Mouse (Mus musculus): ENCODE measurements around the gene Grm7. TPM values are rescaled to one million over a fixed set of nuclear protein-coding genes. Genes with fewer than 3 reads are reported as not detected.

Gene Grm7
- total RNA-seq, 4 experiments from 2014 or later, result 0.12 to 0.22 (median 0.16) TPM

- no peak for DNase-seq (ENCODE audit: low spot score)
Measured at GRCm38 (mm10) chr6:110868311-110868710, 222.9 kb downstream of the Grm7 start.

- DNase-seq (ENCODE audit: low spot score), result no peak
Measured at GRCm38 (mm10) chr6:110982013-110982412, 336.6 kb downstream of the Grm7 start.

DNA sequence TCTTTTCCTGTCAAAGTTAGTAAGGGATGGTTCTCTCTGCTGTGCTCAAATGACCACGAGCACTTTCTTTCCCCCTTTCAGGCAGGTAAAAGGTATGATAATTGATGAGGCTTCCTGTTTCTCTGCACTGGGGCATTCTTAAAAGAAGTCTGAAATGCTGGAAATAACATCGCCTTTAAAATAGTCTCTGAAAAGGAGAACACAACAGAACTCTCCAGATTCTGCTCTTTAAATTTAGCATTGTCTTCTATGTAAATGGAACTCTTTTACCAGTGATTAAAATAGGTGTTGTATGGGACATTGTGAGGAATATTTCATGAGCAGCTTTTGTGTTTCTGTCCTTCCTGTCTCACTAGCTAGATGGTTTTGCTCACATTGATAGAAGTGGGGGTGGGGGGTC lies 393.7 kb downstream of the Grm7 start:
- DNase-seq (ENCODE audit: low spot score), result no peak

DNA sequence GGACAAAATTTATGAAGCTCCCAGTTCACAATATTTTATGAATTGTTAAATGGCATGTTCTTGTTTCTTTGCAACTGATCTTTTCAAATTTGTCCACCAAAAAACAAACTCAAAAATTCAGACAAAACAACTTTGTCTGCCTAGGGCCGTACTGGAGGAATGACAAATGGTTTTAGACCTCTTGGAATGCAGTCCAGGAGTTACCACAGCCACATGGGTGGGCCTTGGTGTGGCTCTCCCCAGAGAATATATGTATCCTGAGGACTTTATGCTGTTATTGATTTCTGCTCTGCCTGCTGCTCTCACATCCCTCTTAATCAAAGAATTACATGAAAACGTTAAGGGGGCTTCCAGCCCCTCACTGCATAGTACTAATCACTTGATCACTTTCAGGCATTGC lies 400.5 kb downstream of the Grm7 start:
- DNase-seq (ENCODE audit: low spot score), result no peak

GRCm38 (mm10) chr6:111049247-111049646 lies 403.9 kb downstream of the Grm7 start:
- DNase-seq (ENCODE audit: low spot score), result no peak

DNA sequence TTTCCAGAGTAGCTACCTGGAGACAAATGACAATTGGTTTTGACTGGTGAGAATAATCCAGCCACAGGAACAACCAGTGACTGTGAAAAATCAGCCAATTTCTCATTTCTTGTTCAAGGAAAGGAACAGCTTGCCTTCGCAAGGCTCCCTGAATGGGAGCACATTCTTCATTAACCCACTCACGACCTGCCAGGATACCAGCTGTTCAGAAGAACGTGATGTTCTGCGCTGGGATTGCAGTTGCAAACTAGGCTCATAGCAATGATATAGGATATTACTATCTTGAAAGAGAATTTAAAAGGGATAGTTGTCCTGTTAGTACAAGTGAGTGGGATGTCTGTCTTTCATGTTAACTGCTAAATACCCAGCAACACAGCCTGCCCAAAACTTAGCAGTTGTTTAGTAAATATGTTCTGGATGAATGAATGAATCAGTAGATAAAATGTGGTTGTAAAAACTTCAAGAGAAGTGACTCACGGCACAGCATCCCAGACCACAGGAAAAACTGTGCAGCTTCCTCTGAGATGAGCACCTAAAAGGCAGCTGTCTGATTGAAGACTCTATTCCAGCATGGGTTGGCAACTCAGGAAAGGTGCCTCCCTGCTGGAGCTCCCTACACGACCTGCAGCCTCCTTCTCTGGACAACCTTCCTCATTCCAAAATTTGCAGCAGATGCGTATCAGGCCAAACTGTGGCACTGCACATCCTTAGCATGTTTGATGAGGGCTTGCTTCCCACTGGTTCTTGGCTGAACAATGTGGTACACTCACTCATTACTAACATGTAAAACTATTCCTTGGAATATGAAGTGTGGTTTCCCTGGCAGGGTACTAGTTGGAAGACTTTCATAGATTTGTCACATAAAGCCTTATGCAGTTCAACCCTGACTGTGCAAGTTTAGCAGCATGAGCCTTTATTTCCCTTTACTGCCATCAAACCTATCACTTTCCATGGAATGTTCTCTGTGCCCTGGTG lies 408.9 kb downstream of the Grm7 start:
- no peak for DNase-seq (ENCODE audit: low spot score)

DNA sequence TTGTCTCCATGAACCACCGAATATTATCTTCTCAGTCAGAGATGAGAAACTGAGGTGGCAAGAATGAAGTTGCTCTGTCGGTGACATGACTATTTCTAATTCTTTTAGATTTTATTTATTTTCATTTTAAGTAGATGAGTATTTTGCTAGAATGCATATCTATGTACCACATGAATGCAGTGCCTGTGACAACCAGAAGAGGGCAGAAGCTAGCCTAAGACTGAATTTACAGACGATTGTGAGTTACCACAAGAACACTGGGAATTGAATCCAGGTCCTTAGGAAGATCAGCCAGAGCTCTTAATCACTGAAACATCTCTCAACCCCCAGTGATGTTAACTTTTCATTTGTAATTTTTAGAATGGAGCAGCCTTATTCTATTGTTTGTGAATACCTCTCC lies 412.4 kb downstream of the Grm7 start:
- DNase-seq (ENCODE audit: low spot score), result no peak

DNA sequence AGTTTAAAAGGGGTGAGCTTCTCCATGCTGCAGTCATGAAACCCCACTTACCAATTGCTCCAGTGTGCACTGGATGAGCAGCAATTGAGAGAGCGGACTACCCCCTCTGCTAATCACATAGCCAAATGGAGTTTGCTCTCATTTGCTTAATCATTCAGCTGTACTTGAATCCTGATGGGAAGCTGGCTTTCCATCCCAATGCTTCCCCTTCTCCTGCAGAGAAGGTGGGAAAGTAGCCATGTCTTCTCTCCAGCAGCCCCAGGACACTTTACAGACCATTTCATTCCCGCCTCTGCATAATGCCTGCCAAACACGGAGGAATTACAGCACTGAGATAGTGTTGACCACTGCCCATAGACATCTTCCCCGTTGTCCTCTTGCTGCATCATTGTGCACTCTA lies 414.6 kb downstream of the Grm7 start:
- DNase-seq (ENCODE audit: low spot score), result no peak

DNA sequence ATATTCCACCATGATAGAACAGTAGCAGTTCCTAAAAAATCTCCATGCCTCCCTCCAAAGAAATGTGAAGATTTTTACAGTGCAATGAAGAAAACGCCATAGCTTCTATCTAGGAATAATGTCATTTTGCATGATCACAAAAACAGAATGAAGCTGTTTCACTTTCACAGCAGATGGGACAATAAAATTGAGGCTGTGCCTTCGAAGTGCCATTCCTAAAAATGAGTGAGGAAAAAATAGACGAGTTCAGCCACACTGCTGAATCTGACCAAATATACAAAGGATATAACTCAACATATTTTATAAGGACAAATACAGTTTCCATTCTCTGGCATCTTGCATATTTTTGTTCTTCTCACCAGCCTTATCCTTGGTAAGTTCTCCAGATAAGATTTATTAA lies 439.2 kb downstream of the Grm7 start:
- DNase-seq (ENCODE audit: low spot score), result no peak

- DNase-seq (ENCODE audit: low spot score), result no peak
Measured at GRCm38 (mm10) chr6:111094818-111095217, 449.4 kb downstream of the Grm7 start.

DNA sequence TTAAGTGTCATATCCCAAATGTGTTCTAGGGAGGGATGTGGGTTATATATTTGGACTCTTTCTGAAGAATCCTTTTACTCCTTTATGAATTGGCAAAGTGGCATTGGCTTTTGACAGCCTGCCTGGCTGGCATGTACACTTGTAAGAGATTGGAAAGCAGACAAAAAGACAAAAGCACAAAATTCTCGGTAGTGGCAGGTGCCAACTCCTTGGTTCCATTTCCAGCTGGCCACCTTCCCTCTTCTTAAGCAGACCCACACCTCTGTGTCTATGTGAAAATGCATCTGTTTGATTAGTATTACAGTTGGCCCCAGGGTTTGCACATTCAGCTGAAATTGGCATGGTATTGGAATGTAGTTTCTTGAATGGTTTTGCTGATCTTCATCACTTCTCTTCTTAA lies 460.1 kb downstream of the Grm7 start:
- DNase-seq (ENCODE audit: low spot score), result no peak

GRCm38 (mm10) chr6:111161037-111161436 lies 515.7 kb downstream of the Grm7 start:
- DNase-seq (ENCODE audit: low spot score), result no peak

DNA sequence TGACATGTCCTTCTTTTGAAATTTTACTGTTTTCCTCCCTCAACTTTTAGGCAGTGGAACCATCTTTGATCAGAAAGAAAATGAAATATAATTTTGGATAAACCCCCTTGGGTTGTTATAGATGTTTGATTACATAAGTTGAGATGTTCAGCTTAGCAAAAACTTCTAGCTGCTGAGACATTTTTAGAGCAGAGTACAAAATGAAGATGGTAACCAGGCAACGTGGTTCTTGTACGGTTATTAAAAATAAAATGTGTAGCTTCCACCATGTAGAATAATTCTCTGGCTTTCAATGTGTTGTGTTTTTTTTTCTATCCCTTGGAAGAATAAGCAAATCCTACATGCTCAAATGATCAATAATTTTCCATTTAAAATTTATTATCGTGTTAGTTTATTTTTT lies 550.0 kb downstream of the Grm7 start:
- DNase-seq (ENCODE audit: low spot score), result no peak

- no peak for DNase-seq (ENCODE audit: low spot score)
Measured at GRCm38 (mm10) chr6:111221083-111221729, 575.8 kb downstream of the Grm7 start.

- DNase-seq (ENCODE audit: low spot score), result no peak
Measured at GRCm38 (mm10) chr6:111255215-111255614, 609.8 kb downstream of the Grm7 start.

GRCm38 (mm10) chr6:111256939-111257338 lies 611.6 kb downstream of the Grm7 start:
- no peak for DNase-seq (ENCODE audit: low spot score)

DNA sequence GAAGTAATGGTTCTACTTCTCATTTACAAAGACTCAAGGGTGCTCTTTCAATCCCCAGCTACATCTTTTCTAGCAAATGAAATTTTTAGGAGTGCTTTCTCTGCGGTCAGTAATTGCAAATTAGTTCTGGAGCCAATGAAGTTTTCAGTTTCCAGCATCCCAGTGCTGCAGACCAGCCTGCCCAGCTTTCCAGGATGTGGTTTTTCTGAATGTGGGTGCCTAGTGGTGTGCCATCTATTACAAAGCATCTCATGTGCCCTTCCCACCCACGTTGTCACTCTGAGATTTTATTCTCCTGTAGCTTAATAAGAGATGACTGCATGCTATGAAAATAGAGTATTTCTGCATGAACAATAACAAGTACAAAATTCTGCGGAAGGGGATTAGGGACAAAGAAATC lies 612.9 kb downstream of the Grm7 start:
- DNase-seq (ENCODE audit: low spot score), result no peak

DNA sequence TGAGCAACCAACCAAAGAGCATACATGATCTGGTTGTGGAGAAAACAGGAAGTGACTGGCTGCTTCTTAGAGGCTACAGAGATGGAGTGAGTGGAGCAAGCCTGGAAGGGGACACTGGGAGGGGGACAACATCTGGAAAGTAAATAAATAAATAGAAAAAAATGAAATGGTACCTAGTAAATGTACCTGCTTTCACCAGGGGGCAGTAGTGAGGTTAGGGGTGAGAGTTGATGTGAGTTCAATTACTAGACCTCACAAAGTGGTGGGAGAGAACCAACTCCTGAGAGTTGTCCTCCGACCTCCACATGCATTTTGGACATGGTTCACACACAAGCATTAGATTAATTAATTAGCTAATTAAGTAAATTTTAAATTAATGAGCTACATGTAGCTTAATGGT lies 615.8 kb downstream of the Grm7 start:
- DNase-seq (ENCODE audit: low spot score), result no peak

GRCm38 (mm10) chr6:111276657-111277056 lies 631.3 kb downstream of the Grm7 start:
- no peak for DNase-seq (ENCODE audit: low spot score)

DNA sequence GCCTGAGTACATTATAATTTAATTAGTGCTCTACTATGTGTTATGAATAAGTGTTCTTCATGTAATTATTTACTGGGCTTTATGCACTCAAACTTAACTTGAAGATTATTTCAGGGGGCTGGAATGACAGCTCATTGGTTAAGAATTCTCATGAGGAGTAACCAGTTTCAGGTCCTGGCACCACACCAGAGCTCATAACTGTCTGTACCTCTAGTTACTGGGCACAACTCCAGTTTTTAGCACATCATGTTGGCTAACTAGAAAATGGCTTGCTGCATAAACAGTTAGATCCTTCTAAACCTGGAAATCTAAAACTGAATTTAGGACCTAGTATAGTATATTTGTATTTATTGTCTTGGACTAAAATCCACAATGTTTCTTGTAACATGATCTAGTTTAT lies 633.1 kb downstream of the Grm7 start:
- DNase-seq (ENCODE audit: low spot score), result no peak

- DNase-seq (ENCODE audit: low spot score), result no peak
Measured at GRCm38 (mm10) chr6:111293505-111294001, 648.2 kb downstream of the Grm7 start.

GRCm38 (mm10) chr6:111303912-111304555 lies 658.7 kb downstream of the Grm7 start:
- no peak for DNase-seq (ENCODE audit: low spot score)

Measured in heart, adult 8-10 months (tissue).